Mouse (Mus musculus) heart, embryonic 16.5 days (tissue): ENCODE measurements at regions not wholly inside any gene's neighbourhood (a gene's known extent, or its start where the extent isn't known, plus 50 kb on each side); places are given as distances from the start of the nearest gene placed in this dataset.
"Not testable (repeated sequence)": the region's sequence is repeated elsewhere in the genome, so short reads cannot be mapped to it uniquely, and the experiment has no call there.

Source experiments
- ATAC-seq: fragments of 200-750 bp; cut with Nextera tagmentation; replicated peaks from 2 replicates; pipeline ENCODE4 v1.8.0; 2017; ENCODE audit warnings: moderate number of reproducible peaks; ENCODE audit not compliant: insufficient read depth, low FRiP score; ENCODE audit errors: extremely low read depth
- H3K27ac ChIP-seq: fragments of 300-500 bp; sonication (generic); 2 replicates; pipeline ENCODE4 v1.5.1; 2014; ENCODE audit warnings: mild to moderate bottlenecking, low read length, control low read depth, moderate library complexity
- H3K27me3 ChIP-seq: fragments of 300-500 bp; sonication (generic); 2 replicates; pipeline ENCODE4 v1.6.1; 2014; ENCODE audit warnings: low read length, mixed read lengths; ENCODE audit not compliant: control insufficient read depth, insufficient read depth
- H3K36me3 ChIP-seq: fragments of 300-500 bp; sonication (generic); 2 replicates; pipeline ENCODE4 v1.6.1; 2014; ENCODE audit not compliant: control insufficient read depth, insufficient read depth
- H3K4me1 ChIP-seq: fragments of 300-500 bp; sonication (generic); 2 replicates; pipeline ENCODE4 v1.6.1; 2014; ENCODE audit warnings: low read length, mixed read lengths; ENCODE audit not compliant: control insufficient read depth, insufficient read depth
- H3K4me2 ChIP-seq: fragments of 300-500 bp; sonication (generic); 2 replicates; pipeline ENCODE4 v1.6.1; 2014; ENCODE audit warnings: low read depth, mild to moderate bottlenecking, control low read depth, low read length
- H3K4me3 ChIP-seq: fragments of 300-500 bp; sonication (generic); 2 replicates; pipeline ENCODE4 v1.5.1; 2014; ENCODE audit warnings: mild to moderate bottlenecking, control low read depth, low read length
- H3K9ac ChIP-seq: fragments of 300-500 bp; sonication (generic); 2 replicates; pipeline ENCODE4 v1.6.1; 2014; ENCODE audit warnings: low read length, control low read depth
- H3K9me3 ChIP-seq: fragments of 300-500 bp; sonication (generic); replicated peaks from 2 replicates; pipeline ENCODE4 v1.6.1; 2016; ENCODE audit warnings: low read length; ENCODE audit not compliant: control insufficient read depth
- WGBS: fragments of 180-500 bp; shearing (Covaris S2); extraction: QIAGEN DNeasy Blood & Tissue Kit; methylation state at CpG from one replicate; pipeline ENCODE4 v1.1.7; 2014; 5-methylcytosine and 5-hydroxymethylcytosine counted together

GRCm38 (mm10) chr16:20895734-20896133, 161.4 kb upstream of the Thpo start:
- no peaks in the 10 kb centered on the region for H3K27me3 ChIP-seq
- no peaks in the 10 kb centered on the region for H3K36me3 ChIP-seq
- H3K9ac ChIP-seq: no peak overlapping the region
- no peaks in the 10 kb centered on the region for H3K4me1 ChIP-seq
- WGBS: 35% methylated on average over 2 of the region's 2 CpGs
- ATAC-seq: no peak
- no peak overlapping the region for H3K4me2 ChIP-seq
- H3K27ac ChIP-seq: no peak overlapping the region
- H3K4me3 ChIP-seq: no peak overlapping the region
- H3K9me3 ChIP-seq: no peaks in the 10 kb centered on the region

- no peaks in the 10 kb centered on the region for H3K4me1 ChIP-seq
- no peaks in the 10 kb centered on the region for H3K9me3 ChIP-seq
- no peaks in the 10 kb centered on the region for H3K36me3 ChIP-seq
- no peak overlapping the region for H3K9ac ChIP-seq
- H3K4me2 ChIP-seq: no peak overlapping the region
- no peak for ATAC-seq
- no peaks in the 10 kb centered on the region for H3K27me3 ChIP-seq
- H3K4me3 ChIP-seq: no peak overlapping the region
- no peak overlapping the region for H3K27ac ChIP-seq
- WGBS: 28% methylated on average over 1 of the region's 1 CpGs
Measured at GRCm38 (mm10) chr16:20871726-20872125, 137.4 kb upstream of the Thpo start.

GRCm38 (mm10) chr16:20866771-20867170, 132.5 kb upstream of the Thpo start:
- Histone ChIP-seq H3K4me2 (no peak overlapping the region), H3K4me3 (no peak overlapping the region), H3K27ac (no peak overlapping the region), H3K27me3 (no peaks in the 10 kb centered on the region), H3K9ac (no peak overlapping the region), H3K9me3 (no peaks in the 10 kb centered on the region), H3K36me3 (no peaks in the 10 kb centered on the region), H3K4me1 (no peaks in the 10 kb centered on the region)
- 74% methylated on average over 1 of the region's 1 CpGs for WGBS
- ATAC-seq: no peak

- 84% methylated on average over 4 of the region's 4 CpGs for WGBS
- Histone ChIP-seq H3K4me2 (no peak overlapping the region), H3K4me1 (no peaks in the 10 kb centered on the region), H3K36me3 (no peaks in the 10 kb centered on the region), H3K4me3 (no peak overlapping the region), H3K27me3 (no peaks in the 10 kb centered on the region), H3K27ac (no peak overlapping the region), H3K9me3 (no peaks in the 10 kb centered on the region), H3K9ac (no peak overlapping the region)
- no peak for ATAC-seq
Measured at GRCm38 (mm10) chr16:20861256-20861655, 126.9 kb upstream of the Thpo start.

GRCm38 (mm10) chr16:20860606-20861005, 126.3 kb upstream of the Thpo start:
- not testable (repeated sequence) for H3K4me1 ChIP-seq, H3K27me3 ChIP-seq, H3K4me2 ChIP-seq, H3K36me3 ChIP-seq, H3K9me3 ChIP-seq, H3K27ac ChIP-seq, ATAC-seq, H3K4me3 ChIP-seq, H3K9ac ChIP-seq
- WGBS: 88% methylated on average over 3 of the region's 3 CpGs

GRCm38 (mm10) chr16:20854696-20855213, 120.4 kb upstream of the Thpo start:
- no peak for ATAC-seq
- Histone ChIP-seq H3K27ac (no peak overlapping the region), H3K4me2 (no peak overlapping the region), H3K9ac (no peak overlapping the region), H3K4me3 (no peak overlapping the region), H3K9me3 (no peaks in the 10 kb centered on the region), H3K4me1 (peaks cover 5% of the 10 kb centered on the region; the same call in 1 of the 2 replicates), H3K36me3 (no peaks in the 10 kb centered on the region), H3K27me3 (no peaks in the 10 kb centered on the region)
- 39% methylated on average over 1 of the region's 1 CpGs for WGBS

- 47% methylated on average over 2 of the region's 2 CpGs for WGBS
- Histone ChIP-seq H3K9me3 (no peaks in the 10 kb centered on the region), H3K4me3 (no peak overlapping the region), H3K4me1 (no peaks in the 10 kb centered on the region), H3K27ac (no peak overlapping the region), H3K27me3 (no peaks in the 10 kb centered on the region), H3K4me2 (no peak overlapping the region), H3K36me3 (no peaks in the 10 kb centered on the region), H3K9ac (no peak overlapping the region)
- ATAC-seq: no peak
Measured at GRCm38 (mm10) chr16:20838151-20838550, 103.8 kb upstream of the Thpo start.

GRCm38 (mm10) chr16:20836866-20837265, 102.6 kb upstream of the Thpo start:
- no peak overlapping the region for H3K4me3 ChIP-seq
- no peaks in the 10 kb centered on the region for H3K27me3 ChIP-seq
- no peak overlapping the region for H3K4me2 ChIP-seq
- H3K9ac ChIP-seq: no peak overlapping the region
- H3K4me1 ChIP-seq: no peaks in the 10 kb centered on the region
- ATAC-seq: no peak
- no peaks in the 10 kb centered on the region for H3K9me3 ChIP-seq
- no peaks in the 10 kb centered on the region for H3K36me3 ChIP-seq
- H3K27ac ChIP-seq: no peak overlapping the region
- 53% methylated on average over 5 of the region's 5 CpGs for WGBS

- H3K4me3 ChIP-seq, H3K9ac ChIP-seq, H3K4me2 ChIP-seq, ATAC-seq, H3K36me3 ChIP-seq, H3K4me1 ChIP-seq, H3K27ac ChIP-seq, H3K27me3 ChIP-seq, H3K9me3 ChIP-seq: not testable (repeated sequence)
- WGBS: 76% methylated on average over 10 of the region's 10 CpGs
Measured at GRCm38 (mm10) chr16:20833838-20834237, 99.5 kb upstream of the Thpo start.

- no peaks in the 10 kb centered on the region for H3K27me3 ChIP-seq
- WGBS: 80% methylated on average over 8 of the region's 8 CpGs
- no peak overlapping the region for H3K27ac ChIP-seq
- ATAC-seq: no peak
- H3K9me3 ChIP-seq: no peaks in the 10 kb centered on the region
- H3K9ac ChIP-seq: no peak overlapping the region
- no peak overlapping the region for H3K4me3 ChIP-seq
- H3K36me3 ChIP-seq: no peaks in the 10 kb centered on the region
- H3K4me1 ChIP-seq: no peaks in the 10 kb centered on the region
- H3K4me2 ChIP-seq: no peak overlapping the region
Measured at GRCm38 (mm10) chr16:20833301-20833700, 99.0 kb upstream of the Thpo start.
